Mouse (Mus musculus) megakaryocyte-erythroid progenitor cell, adult 5 weeks (primary cell): Measurements from ENCODE around the gene Tcp11x2. TPM values are rescaled to one million over a fixed set of nuclear protein-coding genes. Genes with fewer than 3 reads are reported as not detected.

Source experiments
- polyA plus RNA-seq: library from polyadenylated mRNA; stranded (reverse); fragments of >175 nt; gene quantifications from 2 replicates; pipeline ENCODE4 v1.2.3, GENCODE M21; 2012

Gene Tcp11x2
- not detected in 2 replicates for polyA plus RNA-seq

DNA sequence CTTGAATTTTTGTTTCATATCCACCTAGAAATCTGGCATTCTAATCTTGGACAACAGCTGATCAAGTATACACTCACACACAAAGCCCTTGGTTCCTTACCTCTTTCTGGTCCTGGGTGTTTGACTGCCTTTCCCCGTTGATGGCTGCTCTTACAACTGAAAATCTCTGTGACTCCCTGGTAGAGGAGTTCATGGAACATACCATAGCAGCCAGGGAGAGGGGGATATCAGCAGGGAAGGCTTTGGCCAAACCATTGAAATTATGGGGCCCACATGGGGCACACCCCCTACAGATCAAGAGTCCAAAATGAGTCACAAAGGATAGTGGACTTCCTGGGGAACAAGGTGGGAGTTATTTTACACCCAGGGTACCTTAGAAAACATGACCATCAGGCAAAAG lies at the start of gene Tcp11x2:
TSS of gene Tcp11x2 (minus strand) at position 158 of the 400 bp plus-strand sequence.

GRCm38 (mm10) chrX:135742304-135743055 lies 48.9 kb upstream of the Tcp11x2 start, which contains the start of the genes Armcx5 and Gprasp1:
TSS of gene Armcx5 (plus strand) at chrX:135742733.
TSS of gene Gprasp1 (plus strand) at chrX:135742733.

DNA sequence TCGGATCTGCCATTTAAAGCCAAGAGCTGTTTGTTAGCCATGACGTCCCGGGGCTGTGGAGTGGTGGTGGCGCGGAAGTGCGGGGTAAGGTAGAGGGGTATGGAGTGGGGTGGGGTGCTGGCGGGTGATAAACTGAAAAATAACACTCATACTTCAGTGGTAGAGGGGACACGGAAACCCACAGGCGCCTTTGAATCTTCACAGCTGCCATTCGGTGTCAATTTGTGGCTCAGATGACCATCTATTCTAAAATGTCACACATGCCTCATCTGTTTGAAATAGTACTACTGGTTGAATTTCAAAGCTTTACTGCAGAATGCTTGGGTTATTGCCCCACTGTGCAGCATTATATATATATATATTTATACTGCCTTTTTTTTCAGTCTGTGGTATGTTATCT lies 31.6 kb upstream of the Tcp11x2 start, which contains the start of gene Tmsb15a:
TSS of gene Tmsb15a (minus strand) at position 101 of the 400 bp plus-strand sequence.

DNA sequence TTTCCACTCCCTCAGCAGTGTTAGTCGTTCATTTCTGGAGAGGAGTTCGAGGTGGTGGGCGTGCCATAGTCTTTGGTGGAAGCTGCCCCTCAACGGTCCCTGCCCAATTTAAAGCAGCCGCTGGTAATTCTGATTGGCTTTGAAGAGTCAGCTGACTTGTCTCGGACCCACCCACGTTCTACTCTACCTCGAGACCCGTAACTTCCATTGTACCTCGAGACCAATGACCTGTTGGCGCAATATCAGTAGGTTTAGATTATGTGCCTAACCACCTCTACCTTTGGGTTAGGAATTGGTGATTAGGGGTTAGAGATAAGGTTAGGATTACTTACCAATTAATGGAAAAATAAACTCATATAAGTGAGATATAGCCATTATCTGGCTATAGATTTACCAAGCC lies 66.0 kb downstream of the Tcp11x2 start, which contains the start of gene Prame:
TSS of gene Prame (minus strand) at position 101 of the 400 bp plus-strand sequence.

Other genes with a start within 250 kb of the Tcp11x2 start
- not detected in 2 replicates for gene AV320801, start 199.2 kb downstream of the Tcp11x2 start, polyA plus RNA-seq
- 0.03 TPM in 1 of 2 replicates, not detected in the other for gene Nxf7, start 95.0 kb downstream of the Tcp11x2 start, polyA plus RNA-seq
- not detected in 2 replicates for gene Prame, start 66.1 kb downstream of the Tcp11x2 start, polyA plus RNA-seq
- not detected in 2 replicates for gene Tmsb15a, start 31.5 kb upstream of the Tcp11x2 start, polyA plus RNA-seq
- gene Armcx5, start 48.9 kb upstream of the Tcp11x2 start, polyA plus RNA-seq: 1.3 and 2.7 TPM in 2 replicates
- 5.9 and 7.3 TPM in 2 replicates for gene Gprasp1, start 48.9 kb upstream of the Tcp11x2 start, polyA plus RNA-seq
- gene Bhlhb9, start 103.8 kb upstream of the Tcp11x2 start, polyA plus RNA-seq: 8.1 and 18.4 TPM in 2 replicates
- gene Gprasp2, start 145.2 kb upstream of the Tcp11x2 start, polyA plus RNA-seq: 1.3 TPM in 2 replicates